Mouse (Mus musculus) stomach, postnatal 0 days (tissue): ENCODE results near the gene Irx2. TPM values are rescaled to one million over a fixed set of nuclear protein-coding genes. Genes with fewer than 3 reads are reported as not detected.

ENCODE experiments used
- ATAC-seq: fragments of 200-750 bp; cut with Nextera tagmentation; 2 replicates; pipeline ENCODE4 v1.8.0; 2017; ENCODE audit not compliant: low FRiP score, low TSS enrichment
- DNase-seq: peaks from one replicate; pipeline ENCODE4 v3.0.0-alpha.2; 2016; ENCODE audit warnings: low spot score
- H3K27ac ChIP-seq: fragments of 300-500 bp; sonication (generic); replicated peaks from 2 replicates; pipeline ENCODE4 v1.5.1; 2014; ENCODE audit warnings: mild to moderate bottlenecking, control low read depth
- H3K27me3 ChIP-seq: fragments of 300-500 bp; sonication (generic); 2 replicates; pipeline ENCODE4 v1.6.1; 2014; ENCODE audit warnings: low read length; ENCODE audit not compliant: control insufficient read depth, insufficient read depth
- H3K36me3 ChIP-seq: fragments of 300-500 bp; sonication (generic); 2 replicates; pipeline ENCODE4 v1.6.1; 2014; ENCODE audit warnings: low read length, mixed read lengths; ENCODE audit not compliant: control insufficient read depth, insufficient read depth
- H3K4me1 ChIP-seq: fragments of 300-500 bp; sonication (generic); replicated peaks from 2 replicates; pipeline ENCODE4 v1.6.1; 2014; ENCODE audit warnings: antibody characterized with exemption; ENCODE audit not compliant: control insufficient read depth, insufficient read depth
- H3K4me2 ChIP-seq: fragments of 300-500 bp; sonication (generic); replicated peaks from 2 replicates; pipeline ENCODE4 v1.6.1; 2014; ENCODE audit warnings: low read depth, mild to moderate bottlenecking, control low read depth, moderate library complexity
- H3K4me3 ChIP-seq: fragments of 300-500 bp; sonication (generic); 2 replicates; pipeline ENCODE4 v1.5.1; 2014; ENCODE audit warnings: low read depth, low read length, control low read depth
- H3K9ac ChIP-seq: fragments of 300-500 bp; sonication (generic); 2 replicates; pipeline ENCODE4 v1.6.1; 2014; ENCODE audit warnings: mild to moderate bottlenecking, low read length, control low read depth, mixed read lengths
- H3K9me3 ChIP-seq: fragments of 300-500 bp; sonication (generic); 2 replicates; pipeline ENCODE4 v1.6.1; 2016; ENCODE audit warnings: low read length; ENCODE audit not compliant: control insufficient read depth
- CTCF ChIP-seq: IDR thresholded peaks from 2 replicates; pipeline ENCODE4 v1.5.1; 2016; ENCODE audit warnings: antibody characterized with exemption, low read depth, mild to moderate bottlenecking, moderate library complexity
- EP300 ChIP-seq: optimal IDR thresholded peaks from 2 replicates; pipeline ENCODE3; 2016; ENCODE audit warnings: antibody characterized with exemption
- WGBS: fragments of 180-500 bp; shearing (Covaris S2); extraction: QIAGEN DNeasy Blood & Tissue Kit; methylation state at CpG from one replicate; pipeline ENCODE4 v1.1.7; 2014; 5-methylcytosine and 5-hydroxymethylcytosine counted together
- polyA plus RNA-seq: library from polyadenylated mRNA; unstranded; fragments of >200 nt; fragmentation: Nextera tagmentation; extraction: Ambion mirVana; gene quantifications from 2 replicates; pipeline ENCODE4 v1.2.1, GENCODE M21; 2015

Irx2 gene
- polyA plus RNA-seq, 1 experiment from 2014 or later = 12.5 TPM

DNA sequence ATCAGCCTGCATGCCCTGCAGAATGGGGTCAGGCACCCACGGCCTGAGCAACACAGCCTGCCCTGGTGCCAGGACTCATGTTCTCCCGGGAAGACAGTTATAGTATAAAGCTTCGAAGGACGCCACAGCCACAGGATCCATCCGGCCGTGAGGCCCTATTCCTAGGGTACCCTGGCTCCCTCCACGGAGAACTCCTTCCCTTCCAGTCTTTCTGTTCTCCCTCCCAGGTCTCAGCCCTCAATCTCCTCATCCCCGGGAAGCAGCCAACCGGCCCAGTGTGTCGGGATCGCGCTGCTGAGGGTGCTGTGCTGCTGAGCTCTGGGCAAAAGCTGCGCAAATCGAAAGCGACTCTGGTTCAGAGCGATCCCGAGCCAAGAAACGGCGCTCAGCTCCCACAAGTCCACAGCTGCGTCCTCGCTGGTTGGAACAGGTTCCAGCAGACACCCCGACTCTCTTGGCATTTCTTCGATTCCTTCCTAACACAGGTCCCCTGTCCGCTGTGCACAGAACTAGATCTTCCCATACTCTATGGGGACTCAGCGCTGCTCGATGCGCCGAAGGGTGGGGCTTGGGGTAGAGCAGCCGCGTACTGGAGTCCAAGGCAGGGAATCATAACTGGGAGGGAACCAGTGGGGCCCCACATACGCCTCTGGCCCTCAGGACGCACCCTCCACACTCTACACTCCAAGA lies 11.0 kb downstream of the Irx2 start:
- DNase-seq = peak; percentile 53
- peak overlapping the region; percentile 54 for H3K4me3 ChIP-seq
- TF ChIP-seq EP300 = no peak
- TF ChIP-seq CTCF = no peak
- no peaks in the 10 kb centered on the region for H3K36me3 ChIP-seq
- H3K27ac ChIP-seq = peak overlapping the region; percentile 70
- H3K4me1 ChIP-seq = no peaks in the 10 kb centered on the region
- H3K9me3 ChIP-seq = no peaks in the 10 kb centered on the region
- H3K27me3 ChIP-seq = peaks cover 2% of the 10 kb centered on the region; the same call in 1 of the 2 replicates
- WGBS = 2% methylated on average over 32 of the region's 32 CpGs
- H3K9ac ChIP-seq = peak overlapping the region; percentile 56
- ATAC-seq = peak; percentile 80
- peak overlapping the region; percentile 83 for H3K4me2 ChIP-seq

DNA sequence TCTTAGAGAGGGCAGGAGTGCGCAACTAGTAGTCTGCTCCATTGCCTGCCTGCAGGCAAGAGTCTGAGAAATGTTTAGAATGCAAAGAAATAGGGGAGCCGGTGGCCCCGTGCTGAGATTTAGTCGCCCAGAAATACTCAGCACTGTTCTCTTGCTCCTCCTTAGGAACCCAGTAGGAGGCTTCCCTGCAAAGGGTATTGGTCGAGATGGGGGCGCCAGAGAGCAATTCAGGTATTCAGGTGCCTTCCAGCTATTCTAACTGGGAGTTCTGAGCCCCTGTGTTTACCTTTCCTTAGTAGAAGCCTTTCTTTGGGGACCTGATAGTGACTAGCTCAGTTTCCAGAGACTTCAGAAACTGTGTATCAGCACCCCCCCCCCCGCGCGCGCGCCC lies 11.5 kb downstream of the Irx2 start:
- DNase-seq = peak; percentile 74
- Histone ChIP-seq H3K36me3 (no peaks in the 10 kb centered on the region), H3K9me3 (no peaks in the 10 kb centered on the region), H3K9ac (peak overlapping the region; percentile 56), H3K27me3 (peaks cover 2% of the 10 kb centered on the region; the same call in 1 of the 2 replicates), H3K4me2 (peak overlapping the region; percentile 83), H3K27ac (peak overlapping the region; percentile 70), H3K4me1 (no peaks in the 10 kb centered on the region), H3K4me3 (peak overlapping the region; percentile 54)
- peak; percentile 65 for ATAC-seq
- 5% methylated on average over 11 of the region's 11 CpGs for WGBS
- TF ChIP-seq EP300 = no peak
- TF ChIP-seq CTCF = peak; percentile 70

DNA sequence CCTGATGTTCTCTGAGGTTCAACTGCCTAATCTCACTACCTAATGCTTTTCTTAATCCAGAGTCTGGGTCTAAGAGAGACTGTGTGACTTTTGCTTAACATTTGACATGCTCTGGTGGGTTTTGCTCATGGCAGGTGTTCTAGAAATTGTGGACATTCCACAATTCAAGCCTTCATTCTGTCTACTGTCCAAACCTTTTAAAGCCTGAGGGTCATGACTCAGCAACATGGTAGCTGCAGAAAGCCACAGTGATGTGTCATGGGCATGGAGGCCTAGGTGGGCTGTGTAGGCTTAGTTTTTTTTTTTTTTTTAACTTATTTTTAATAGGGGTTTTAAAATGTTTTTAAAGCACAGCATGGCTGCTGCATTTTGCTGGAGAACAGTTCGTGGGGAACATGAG lies 27.8 kb downstream of the Irx2 start:
- H3K4me2 ChIP-seq = no peak overlapping the region
- no peak overlapping the region for H3K27ac ChIP-seq
- TF ChIP-seq EP300 = no peak
- no peak for TF ChIP-seq CTCF
- no peak for ATAC-seq
- H3K36me3 ChIP-seq = no peaks in the 10 kb centered on the region
- H3K9me3 ChIP-seq = no peaks in the 10 kb centered on the region
- DNase-seq = no peak
- no peak overlapping the region for H3K9ac ChIP-seq
- WGBS = 54% methylated on average over 1 of the region's 1 CpGs
- no peak overlapping the region for H3K4me3 ChIP-seq
- no peaks in the 10 kb centered on the region for H3K4me1 ChIP-seq
- no peaks in the 10 kb centered on the region for H3K27me3 ChIP-seq

DNA sequence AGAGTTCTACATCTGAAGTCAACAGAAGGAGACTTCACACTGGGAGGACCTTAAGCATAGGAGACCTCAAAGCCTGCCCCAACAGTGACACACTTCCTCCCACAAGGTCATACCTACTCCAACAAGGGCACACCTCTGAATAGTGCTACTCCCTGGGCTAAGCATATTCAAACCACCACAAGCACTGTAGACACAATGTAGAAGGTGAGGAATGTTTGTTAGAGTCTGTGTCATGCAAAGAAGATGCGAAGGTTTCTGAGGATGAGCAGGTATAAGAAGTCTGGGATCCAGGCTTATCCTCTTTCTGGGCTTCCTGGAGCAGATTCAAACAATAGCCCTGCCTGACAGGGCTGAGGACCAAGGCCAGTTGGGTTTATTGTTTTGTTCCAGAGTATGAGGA lies 47.2 kb downstream of the Irx2 start:
- Histone ChIP-seq H3K9me3 (no peaks in the 10 kb centered on the region), H3K9ac (no peak overlapping the region), H3K4me3 (no peak overlapping the region), H3K27ac (no peak overlapping the region), H3K27me3 (no peaks in the 10 kb centered on the region), H3K36me3 (no peaks in the 10 kb centered on the region), H3K4me1 (no peaks in the 10 kb centered on the region), H3K4me2 (no peak overlapping the region)
- no peak for ATAC-seq
- WGBS = 67% methylated on average over 1 of the region's 1 CpGs
- no peak for DNase-seq
- no peak for TF ChIP-seq CTCF
- no peak for TF ChIP-seq EP300
